Mouse (Mus musculus) C2C12 (cell line): ENCODE measurements around the gene Krtap28-10. TPM values are rescaled to one million over a fixed set of nuclear protein-coding genes. Genes with fewer than 3 reads are reported as not detected.
A peak's percentile ranks its signal among the peaks of the same experiment; 100 is the strongest.
"Not testable (repeated sequence)": the region's sequence is repeated elsewhere in the genome, so short reads cannot be mapped to it uniquely, and the experiment has no call there.

ENCODE experiments used
- H3K27me3 ChIP-seq: one replicate; pipeline ENCODE4 v1.6.1; 2011; ENCODE audit not compliant: control insufficient read depth, insufficient read depth, insufficient read length
- H3K36me3 ChIP-seq: one replicate; pipeline ENCODE4 v1.6.1; 2011; ENCODE audit not compliant: control insufficient read depth, insufficient read depth
- H3K4me3 ChIP-seq: one replicate; pipeline ENCODE4 v1.5.1; 2011; ENCODE audit warnings: mild to moderate bottlenecking, control low read depth; ENCODE audit not compliant: poor library complexity, insufficient read depth, severe bottlenecking
- H3K79me2 ChIP-seq: one replicate; pipeline ENCODE4 v1.6.1; 2011; ENCODE audit not compliant: control insufficient read depth, insufficient read depth
- H3K79me3 ChIP-seq: one replicate; pipeline ENCODE4 v1.6.1; 2011; ENCODE audit warnings: low read depth, control low read depth
- H3ac ChIP-seq: one replicate; pipeline ENCODE3; 2011; ENCODE audit warnings: low read depth; ENCODE audit not compliant: control insufficient read depth, insufficient read length
- CEBPB ChIP-seq: IDR thresholded peaks from one replicate; pipeline ENCODE4 v1.6.1; 2011; ENCODE audit warnings: low read depth, mild to moderate bottlenecking, control low read depth, moderate library complexity
- CTCF ChIP-seq: IDR thresholded peaks from one replicate; pipeline ENCODE4 v1.5.1; 2011; ENCODE audit not compliant: control insufficient read depth, insufficient read depth, insufficient read length
- FOSL1 ChIP-seq: IDR thresholded peaks from one replicate; pipeline ENCODE4 v1.8.0; 2011; ENCODE audit warnings: mild to moderate bottlenecking, low read length; ENCODE audit not compliant: poor library complexity, insufficient read depth, severe bottlenecking
- MAX ChIP-seq: IDR thresholded peaks from one replicate; pipeline ENCODE4 v1.6.1; 2011; ENCODE audit warnings: mild to moderate bottlenecking, control low read depth
- MYOD1 ChIP-seq: IDR thresholded peaks from one replicate; pipeline ENCODE4 v1.6.1; 2011; ENCODE audit warnings: low read depth; ENCODE audit not compliant: control insufficient read depth, insufficient read length
- MYOG ChIP-seq: IDR thresholded peaks from one replicate; pipeline ENCODE4 v1.6.1; 2011; ENCODE audit not compliant: control insufficient read depth, insufficient read length; ENCODE audit errors: extremely low read depth
- USF1 ChIP-seq: IDR thresholded peaks from one replicate; pipeline ENCODE4 v1.6.1; 2011; ENCODE audit warnings: low read depth, mild to moderate bottlenecking, control low read depth, moderate library complexity
- polyA plus RNA-seq: library from polyadenylated mRNA; unstranded; fragments of >200 nt; fragmentation: generic; extraction: Trizol; gene quantifications from one replicate; pipeline ENCODE4 v1.2.1, GENCODE M21; 2012; ENCODE audit warnings: missing spikeins

Gene Krtap28-10
- polyA plus RNA-seq, 1 experiment, result not detected

GRCm38 (mm10) chr1:83031950-83032349, 10.3 kb downstream of the Krtap28-10 start:
- Histone ChIP-seq H3ac (no peak overlapping the region), H3K4me3 (no peak overlapping the region), H3K27me3 (peaks cover 10% of the 10 kb centered on the region), H3K79me2 (no peaks in the 10 kb centered on the region), H3K79me3 (no peaks in the 10 kb centered on the region), H3K36me3 (no peaks in the 10 kb centered on the region)
- TF ChIP-seq CEBPB (no peak), MAX (no peak), MYOD1 (no peak), CTCF (no peak), USF1 (no peak), FOSL1 (no peak), MYOG (no peak)

DNA sequence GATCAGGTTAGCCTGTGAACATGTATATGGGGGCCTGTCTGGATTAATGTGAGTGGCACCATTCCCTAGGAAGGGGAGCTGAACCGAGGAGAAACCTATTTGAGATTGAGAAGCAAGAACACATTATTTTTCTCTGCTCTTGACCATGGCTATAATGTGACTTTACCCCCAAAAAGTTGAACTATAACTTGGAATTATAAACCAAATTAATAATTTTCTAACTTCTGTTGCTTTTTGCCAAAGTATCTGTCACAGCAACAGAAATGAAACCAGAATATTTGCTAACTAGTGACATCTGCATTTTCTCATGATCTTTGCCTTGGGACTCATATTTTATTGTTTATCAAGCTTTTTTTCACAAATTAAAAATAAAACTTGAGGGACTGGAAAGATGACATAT, 25.7 kb downstream of the Krtap28-10 start:
- Histone ChIP-seq H3ac (no peak overlapping the region), H3K4me3 (no peak overlapping the region), H3K27me3 (peaks cover 6% of the 10 kb centered on the region), H3K79me2 (no peaks in the 10 kb centered on the region), H3K79me3 (no peaks in the 10 kb centered on the region), H3K36me3 (no peaks in the 10 kb centered on the region)
- no peak for TF ChIP-seq FOSL1
- TF ChIP-seq MYOD1, result no peak
- no peak for TF ChIP-seq CEBPB
- no peak for TF ChIP-seq MYOG
- TF ChIP-seq MAX, result no peak
- TF ChIP-seq CTCF, result no peak
- TF ChIP-seq USF1, result no peak

DNA sequence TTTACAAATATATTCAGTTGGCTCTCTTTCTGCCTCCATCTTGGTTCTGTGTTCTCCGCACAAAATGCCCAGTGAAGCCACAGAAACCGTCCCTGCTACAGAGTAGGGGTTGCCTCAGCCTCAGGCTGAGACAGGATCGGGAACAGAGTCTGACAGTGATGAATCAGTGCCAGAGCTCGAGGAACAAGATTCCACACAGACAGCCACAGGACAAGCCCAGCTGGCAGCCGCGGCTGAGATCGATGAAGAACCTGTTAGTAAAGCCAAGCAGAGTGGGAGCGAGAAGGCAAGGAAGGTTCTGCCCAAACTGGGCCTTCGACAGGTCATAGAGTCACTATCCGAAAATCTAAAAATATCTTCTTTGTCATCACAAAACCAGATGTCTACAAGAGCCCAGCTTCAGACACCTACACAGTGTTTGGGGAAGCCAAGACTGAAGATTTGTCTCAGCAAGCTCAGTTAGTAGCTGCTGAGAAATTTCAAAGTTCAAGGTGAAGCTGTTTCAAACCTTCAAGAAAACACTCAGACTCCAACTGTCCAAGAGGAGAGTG, 26.9 kb downstream of the Krtap28-10 start:
- no peaks in the 10 kb centered on the region for H3K79me3 ChIP-seq
- peaks cover 6% of the 10 kb centered on the region for H3K27me3 ChIP-seq
- no peak overlapping the region for H3K4me3 ChIP-seq
- H3K36me3 ChIP-seq, result no peaks in the 10 kb centered on the region
- H3K79me2 ChIP-seq, result no peaks in the 10 kb centered on the region
- H3ac ChIP-seq, result no peak overlapping the region
- no peak for TF ChIP-seq USF1
- no peak for TF ChIP-seq MYOG
- no peak for TF ChIP-seq MAX
- TF ChIP-seq FOSL1, result no peak

GRCm38 (mm10) chr1:83014477-83014876, 27.8 kb downstream of the Krtap28-10 start:
- peaks cover 6% of the 10 kb centered on the region for H3K27me3 ChIP-seq
- H3K36me3 ChIP-seq, result no peaks in the 10 kb centered on the region
- TF ChIP-seq MYOG, result no peak
- TF ChIP-seq MYOD1, result no peak
- TF ChIP-seq MAX, result no peak
- no peak for TF ChIP-seq USF1
- TF ChIP-seq FOSL1, result no peak
- TF ChIP-seq CEBPB, result no peak
- H3K79me2 ChIP-seq, result no peaks in the 10 kb centered on the region
- H3K4me3 ChIP-seq, result no peak overlapping the region
- no peak overlapping the region for H3ac ChIP-seq
- H3K79me3 ChIP-seq, result no peaks in the 10 kb centered on the region

DNA sequence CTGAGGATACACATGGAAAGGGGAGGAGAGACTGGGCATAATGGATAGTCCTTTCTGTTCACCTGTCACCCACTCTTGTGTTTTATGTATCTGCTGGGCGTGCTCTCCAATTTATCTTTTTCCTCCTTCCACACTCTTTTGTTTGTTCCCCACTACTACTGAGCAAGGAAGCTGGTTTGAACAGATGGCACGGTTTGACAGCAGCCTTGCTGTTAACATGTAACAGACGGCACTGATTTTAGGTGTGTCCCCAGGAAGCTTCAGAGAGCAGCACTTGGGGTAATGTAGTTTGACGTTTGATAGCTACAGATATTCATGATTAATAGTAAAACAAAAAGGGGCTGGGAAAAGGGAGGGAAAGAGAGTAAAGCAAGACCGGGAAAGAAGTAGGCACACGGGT, 34.8 kb downstream of the Krtap28-10 start:
- Histone ChIP-seq H3K4me3 (no peak overlapping the region), H3K79me2 (no peaks in the 10 kb centered on the region), H3ac (no peak overlapping the region), H3K36me3 (no peaks in the 10 kb centered on the region), H3K27me3 (peaks cover 37% of the 10 kb centered on the region), H3K79me3 (no peaks in the 10 kb centered on the region)
- TF ChIP-seq MAX, result no peak
- TF ChIP-seq CEBPB, result no peak

GRCm38 (mm10) chr1:83006218-83007179, 35.8 kb downstream of the Krtap28-10 start:
- no peaks in the 10 kb centered on the region for H3K79me3 ChIP-seq
- H3K4me3 ChIP-seq, result no peak overlapping the region
- H3ac ChIP-seq, result no peak overlapping the region
- peaks cover 37% of the 10 kb centered on the region for H3K27me3 ChIP-seq
- H3K79me2 ChIP-seq, result no peaks in the 10 kb centered on the region
- H3K36me3 ChIP-seq, result no peaks in the 10 kb centered on the region
- TF ChIP-seq USF1 (peak; percentile 11), MYOG (no peak)

GRCm38 (mm10) chr1:83000306-83000705, 42.0 kb downstream of the Krtap28-10 start, which contains the start of gene Gm47959:
Gene Gm47959 (plus strand): TSS chr1:83000548.
- peaks cover 19% of the 10 kb centered on the region for H3K27me3 ChIP-seq
- not testable (repeated sequence) for H3ac ChIP-seq, H3K4me3 ChIP-seq, H3K79me2 ChIP-seq, H3K79me3 ChIP-seq, H3K36me3 ChIP-seq
